Mouse (Mus musculus): ENCODE data around the gene Dcun1d4.

- TF ChIP-seq CTCF (IDR thresholded peaks at IDR 0.05; ENCODE audit: low read depth, low read length), result no peak
- TF ChIP-seq POLR2A (IDR thresholded peaks at IDR 0.05; ENCODE audit: borderline replicate concordance, low read depth, low read length), result no peak
Measured at GRCm38 (mm10) chr5:73599991-73600390, 119.2 kb downstream of the Dcun1d4 start.

All from bone marrow macrophage, adult 2 months (primary cell).